Mouse (Mus musculus): ENCODE measurements around the gene Szrd1.

The Szrd1 gene

DNA sequence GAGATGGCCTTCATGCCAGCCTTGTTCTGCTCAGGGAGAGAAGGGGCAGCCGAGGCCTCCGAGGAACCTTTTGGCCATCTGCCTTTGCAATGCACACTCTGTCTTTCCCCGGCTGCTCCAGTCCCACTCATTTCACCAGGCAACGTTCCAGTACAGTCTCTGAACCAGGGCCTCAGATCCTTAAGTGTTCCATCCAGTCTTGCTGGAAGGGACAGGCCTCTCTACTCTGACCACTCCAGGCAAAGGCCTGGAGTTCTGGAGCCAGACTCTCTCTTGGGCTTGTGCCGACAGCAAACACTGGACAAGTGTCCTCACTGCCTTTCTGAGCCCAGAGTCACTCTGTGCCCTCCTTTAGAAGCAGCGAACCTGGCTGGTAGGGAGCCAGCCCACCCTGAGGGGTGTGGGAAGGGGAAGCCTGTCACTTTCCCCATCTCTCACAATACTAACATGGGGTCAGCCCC is 25.0 kb downstream of the Szrd1 start:
- peak; percentile 49 for DNase-seq (ENCODE audit: low spot score)

DNA sequence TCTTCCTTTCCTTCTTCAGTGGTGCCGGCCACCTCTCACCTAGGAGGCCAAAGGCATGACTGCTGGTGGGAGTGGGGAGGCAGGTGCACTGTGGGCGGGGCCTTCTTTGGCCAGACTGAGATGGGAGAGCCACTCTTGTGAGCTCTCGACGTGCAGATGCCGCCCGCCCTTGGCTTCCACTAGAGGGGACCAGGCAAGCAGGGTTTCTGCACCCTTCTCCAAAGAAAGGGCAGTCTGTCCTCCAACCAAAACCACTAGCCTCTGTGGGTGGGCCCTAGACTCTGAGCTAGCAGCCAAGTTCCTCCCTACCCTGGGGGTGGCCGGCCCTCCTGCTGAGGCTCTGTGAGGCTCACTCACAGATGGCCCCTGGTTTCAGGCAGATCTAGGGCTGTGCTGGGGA is 25.7 kb downstream of the Szrd1 start:
- DNase-seq (ENCODE audit: low spot score) = no peak

DNA sequence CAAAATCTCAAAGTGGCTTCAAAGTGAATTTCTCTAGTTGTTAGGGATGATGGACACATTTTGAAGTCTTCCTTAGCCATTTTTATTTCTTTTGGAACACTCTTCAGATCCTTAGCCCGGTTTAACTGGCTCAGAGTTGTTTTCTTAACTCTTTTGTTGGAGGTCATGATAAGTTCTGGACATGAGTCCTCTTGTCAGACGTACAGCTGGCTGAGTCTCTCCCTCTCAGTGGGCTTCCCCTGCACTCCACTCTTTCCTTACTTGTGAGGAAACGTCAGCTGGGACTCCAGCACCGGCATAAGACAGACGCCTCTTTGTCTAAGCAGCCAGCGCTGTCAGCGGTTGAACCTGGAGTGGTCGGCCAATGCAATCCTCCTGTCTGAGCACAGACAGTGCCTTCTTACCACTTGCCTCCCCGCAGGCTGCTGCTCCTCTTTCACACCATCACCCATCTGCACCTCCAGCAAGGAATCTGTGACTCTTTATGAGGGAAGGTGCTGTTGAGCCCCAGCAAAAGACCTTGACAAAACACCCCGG is 31.3 kb downstream of the Szrd1 start:
- no peak for DNase-seq (ENCODE audit: low spot score)

DNA sequence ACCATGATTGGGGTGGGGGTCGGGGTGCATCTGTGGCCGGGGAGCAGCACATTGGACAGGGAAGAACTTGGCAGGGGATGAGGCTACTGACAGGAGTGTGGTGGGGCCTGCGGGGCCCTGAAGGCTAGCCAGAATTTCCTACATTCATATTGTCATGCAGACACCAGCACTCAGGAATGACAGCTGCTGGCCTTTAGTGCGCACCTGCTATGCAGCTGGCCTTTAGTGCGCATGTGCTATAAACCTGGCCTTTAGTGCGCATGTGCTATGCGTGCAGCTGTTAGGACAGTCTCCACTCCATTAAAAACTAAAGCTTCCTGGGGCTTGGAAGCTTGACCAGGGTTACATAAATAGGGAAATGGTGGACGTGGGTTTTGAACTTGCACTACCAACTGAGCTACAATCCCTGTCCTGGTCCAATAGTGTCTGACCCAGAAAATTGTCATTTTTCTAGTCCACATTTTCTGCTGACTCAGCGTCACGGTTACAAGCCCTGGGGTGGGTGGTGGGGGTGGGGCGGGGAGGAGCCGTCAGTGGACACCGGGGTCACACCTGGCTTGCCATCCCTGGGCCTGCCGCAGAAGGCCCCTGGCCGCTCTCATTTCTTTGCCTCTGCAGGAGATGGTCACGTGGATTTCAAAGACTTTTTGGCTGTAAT is 32.9 kb downstream of the Szrd1 start:
- DNase-seq (ENCODE audit: low spot score) = no peak

DNA sequence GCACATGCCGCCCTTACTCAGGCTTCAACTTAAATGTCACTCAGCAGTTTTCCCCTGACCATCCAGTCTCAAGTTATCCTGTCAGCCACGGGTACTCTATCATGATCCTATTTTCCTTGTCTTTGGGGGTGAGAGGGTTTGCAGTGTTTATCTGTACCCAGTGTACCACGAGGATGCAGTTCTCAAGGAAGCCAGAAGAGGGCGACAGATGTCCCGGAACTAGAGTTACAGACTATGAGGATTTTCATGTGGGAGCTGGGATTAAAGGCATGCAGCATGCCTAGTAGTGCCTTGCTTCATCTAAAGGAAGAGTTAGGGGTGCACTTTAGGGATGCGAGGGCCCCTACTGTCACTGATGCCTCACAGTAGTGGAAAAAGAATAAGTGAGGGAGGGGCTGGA is 37.7 kb downstream of the Szrd1 start:
- no peak for DNase-seq (ENCODE audit: low spot score)

DNA sequence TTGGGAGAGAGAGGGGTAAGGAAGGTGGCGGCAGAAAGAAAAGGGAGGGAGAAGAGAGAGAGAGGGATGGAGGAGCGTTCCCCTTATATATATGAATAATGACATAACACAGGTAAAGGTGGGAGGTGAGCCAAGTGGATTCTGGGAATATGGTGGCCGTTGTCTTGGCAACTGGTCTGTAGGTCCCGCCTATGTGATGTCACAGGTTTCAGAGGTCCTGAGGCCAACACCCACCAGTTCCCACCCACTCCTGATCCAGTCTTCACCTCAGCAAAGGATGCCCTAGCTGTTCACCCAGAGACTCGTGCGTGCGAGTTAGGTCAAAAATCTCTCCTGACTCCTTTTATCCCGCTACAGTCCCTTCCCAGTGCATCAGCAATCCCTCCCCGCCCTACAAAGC is 38.3 kb downstream of the Szrd1 start:
- no peak for DNase-seq (ENCODE audit: low spot score)

DNA sequence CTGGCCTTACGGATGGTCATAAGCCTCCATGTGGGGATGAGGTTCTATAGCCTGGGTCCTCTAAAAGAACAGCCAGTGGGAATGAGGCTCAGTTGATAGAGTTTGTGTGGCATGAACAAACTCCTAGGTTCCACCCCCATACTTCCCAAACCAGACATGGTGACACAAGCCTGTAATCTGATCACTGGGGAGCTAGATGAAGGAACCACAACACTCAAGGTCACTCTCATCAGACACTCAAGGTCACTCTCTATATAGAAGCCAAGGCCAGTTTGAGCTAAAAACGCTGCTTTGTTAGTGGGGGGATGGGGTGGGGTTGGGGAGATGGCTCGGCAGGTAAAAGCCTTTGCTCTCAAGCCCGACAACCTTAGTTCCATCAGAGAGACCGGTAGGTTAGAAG is 39.6 kb downstream of the Szrd1 start:
- no peak for DNase-seq (ENCODE audit: low spot score)

DNA sequence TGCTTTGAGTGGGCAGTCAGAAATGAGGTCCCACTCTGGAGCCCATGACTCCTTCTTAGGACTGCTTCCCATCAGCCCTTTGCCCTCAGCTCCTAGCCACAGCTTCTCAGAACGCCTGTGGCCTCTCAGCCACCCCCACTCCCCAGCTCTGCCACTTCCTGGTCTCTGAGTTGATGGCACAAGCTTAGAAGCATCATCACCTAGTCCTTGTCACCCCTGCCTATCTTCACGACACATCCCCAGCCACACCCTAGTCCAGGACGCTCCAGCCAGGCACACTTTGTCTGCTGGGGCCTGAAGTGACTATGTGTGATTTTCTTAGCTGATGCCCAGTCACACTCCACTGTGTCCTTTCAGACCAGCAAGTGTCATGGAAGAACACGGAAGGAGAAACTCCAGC is 40.6 kb downstream of the Szrd1 start:
- DNase-seq (ENCODE audit: low spot score) = no peak

DNA sequence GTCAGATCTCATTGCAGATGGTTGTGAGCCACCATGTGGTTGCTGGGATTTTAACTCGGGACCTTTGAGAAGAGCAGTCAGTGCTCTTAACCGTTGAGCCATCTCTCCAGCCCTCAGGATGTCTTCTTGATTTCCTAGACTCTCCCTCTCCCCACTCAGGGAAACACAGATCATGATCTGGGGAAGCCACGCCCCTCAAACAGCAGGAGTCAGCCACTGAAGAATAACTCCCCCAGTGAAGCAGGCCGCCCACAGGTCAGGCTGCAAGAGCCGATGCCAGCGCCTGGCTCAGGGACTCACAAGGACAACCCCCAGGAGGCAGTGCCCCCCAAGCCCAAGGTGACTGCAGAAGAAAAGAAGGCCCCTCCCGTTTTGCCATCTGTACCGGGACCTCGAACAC is 42.9 kb downstream of the Szrd1 start:
- DNase-seq (ENCODE audit: low spot score) = no peak

DNA sequence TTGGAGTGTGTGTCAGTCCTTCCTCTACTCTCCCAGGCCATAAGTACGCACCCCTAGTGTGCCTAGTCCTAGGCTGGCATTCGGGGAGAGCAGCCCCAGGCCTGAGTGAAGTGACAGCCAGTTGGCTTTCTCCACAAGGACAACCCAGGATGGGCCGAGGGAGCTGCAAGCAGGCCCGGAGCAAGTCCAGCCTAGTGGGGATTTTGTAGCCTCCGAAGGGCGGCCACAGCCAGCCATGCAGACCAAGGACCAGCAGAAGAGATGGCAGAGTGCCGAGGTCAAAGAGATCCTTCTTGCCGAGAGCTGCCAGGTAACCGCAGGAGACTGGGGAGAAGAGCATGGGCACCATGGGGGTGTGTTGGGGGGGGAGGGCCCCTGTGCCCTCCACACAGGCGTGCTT is 44.6 kb downstream of the Szrd1 start:
- DNase-seq (ENCODE audit: low spot score) = no peak

DNA sequence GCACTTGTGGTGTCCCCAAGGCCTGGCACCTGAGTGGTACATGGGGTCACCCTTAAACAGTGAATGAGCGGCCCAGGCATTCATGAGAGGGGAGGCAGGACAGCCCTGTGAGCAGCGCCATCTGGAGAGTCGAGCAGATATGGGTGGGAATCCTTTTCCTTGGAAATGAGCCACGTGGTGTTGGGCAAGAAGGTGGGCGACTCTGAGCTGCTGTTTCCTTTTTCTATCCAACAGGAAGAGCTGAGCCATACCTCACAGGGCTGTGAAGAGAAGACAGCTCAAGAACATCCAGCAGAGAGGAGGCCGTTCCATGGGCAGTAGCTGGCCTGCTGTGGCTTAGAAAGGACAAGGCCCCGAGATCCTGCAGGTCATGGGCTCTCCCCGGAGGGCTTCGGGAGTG is 50.9 kb downstream of the Szrd1 start:
- no peak for DNase-seq (ENCODE audit: low spot score)

DNA sequence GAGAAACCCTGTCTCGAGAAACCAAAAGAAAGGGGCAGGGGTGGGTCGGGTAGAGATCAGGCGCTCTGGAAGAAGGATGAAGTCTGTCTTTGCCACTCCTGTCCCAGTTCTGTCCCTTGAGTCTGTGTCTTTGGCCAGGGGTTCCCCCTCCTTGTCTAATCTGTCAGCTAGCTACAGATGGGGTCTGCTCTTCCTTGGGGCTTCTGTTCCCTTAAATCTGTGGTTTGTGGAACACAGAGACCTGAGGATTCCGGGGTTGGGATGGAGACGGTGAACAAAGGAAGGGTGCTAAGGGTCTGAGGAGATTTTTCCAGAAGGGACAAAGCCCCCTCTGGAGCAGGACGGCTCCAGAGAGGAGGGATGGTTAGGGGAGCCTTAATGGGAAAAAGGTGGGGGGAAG is 51.5 kb downstream of the Szrd1 start, which contains the start of gene Spata21:
TSS of gene Spata21 (plus strand) at position 301 of the 400 bp plus-strand sequence.
- no peak for DNase-seq (ENCODE audit: low spot score)

DNA sequence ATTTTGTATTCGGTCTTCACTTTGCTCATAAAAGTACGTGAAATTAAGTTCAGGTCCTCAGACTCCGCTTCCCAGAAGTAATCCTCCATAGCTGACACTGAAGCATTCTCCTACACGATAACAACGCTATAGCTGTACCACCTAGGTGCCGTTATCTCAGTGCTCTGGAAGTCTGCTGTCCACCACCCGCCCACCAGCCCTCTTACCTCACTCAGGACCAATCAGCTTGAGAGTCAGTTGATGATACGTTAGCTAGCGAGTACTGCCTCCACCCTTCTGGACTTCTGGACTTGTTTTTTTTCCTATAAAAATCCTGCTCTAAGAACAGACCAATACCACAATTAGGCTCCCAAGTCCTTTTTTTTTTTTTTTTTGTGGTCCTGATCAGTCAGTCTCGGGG is 52.7 kb downstream of the Szrd1 start:
- no peak for DNase-seq (ENCODE audit: low spot score)

DNA sequence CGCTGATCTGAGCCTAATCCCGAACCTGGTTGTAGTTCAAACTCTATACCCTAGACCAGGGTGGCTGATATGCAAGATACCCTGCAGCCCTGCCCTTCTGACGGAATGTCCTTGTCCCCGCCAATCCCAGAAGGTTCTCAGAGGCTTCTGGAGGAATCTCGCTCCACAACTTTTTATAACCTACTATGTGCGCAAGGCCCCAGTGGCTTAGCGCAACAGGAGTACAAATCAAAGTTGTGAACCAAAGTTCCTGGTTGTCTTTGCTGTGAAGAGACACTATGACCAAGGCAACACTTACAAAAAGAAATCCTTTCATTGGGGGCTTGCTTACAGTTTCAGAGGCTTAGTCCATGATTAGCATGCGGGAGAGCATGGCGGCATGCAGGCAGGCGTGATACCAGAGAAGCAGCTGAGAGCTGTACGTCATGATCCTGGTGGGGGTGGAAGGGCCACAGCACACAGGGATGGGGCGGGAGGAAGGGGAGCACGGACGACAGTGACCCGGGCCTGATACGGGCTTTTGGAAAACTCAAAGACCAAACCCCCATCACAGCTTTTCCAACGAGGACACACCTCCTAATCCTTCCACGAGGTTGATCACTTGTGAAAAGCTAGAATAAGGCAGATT is 61.0 kb downstream of the Szrd1 start:
- no peak for DNase-seq (ENCODE audit: low spot score)

DNA sequence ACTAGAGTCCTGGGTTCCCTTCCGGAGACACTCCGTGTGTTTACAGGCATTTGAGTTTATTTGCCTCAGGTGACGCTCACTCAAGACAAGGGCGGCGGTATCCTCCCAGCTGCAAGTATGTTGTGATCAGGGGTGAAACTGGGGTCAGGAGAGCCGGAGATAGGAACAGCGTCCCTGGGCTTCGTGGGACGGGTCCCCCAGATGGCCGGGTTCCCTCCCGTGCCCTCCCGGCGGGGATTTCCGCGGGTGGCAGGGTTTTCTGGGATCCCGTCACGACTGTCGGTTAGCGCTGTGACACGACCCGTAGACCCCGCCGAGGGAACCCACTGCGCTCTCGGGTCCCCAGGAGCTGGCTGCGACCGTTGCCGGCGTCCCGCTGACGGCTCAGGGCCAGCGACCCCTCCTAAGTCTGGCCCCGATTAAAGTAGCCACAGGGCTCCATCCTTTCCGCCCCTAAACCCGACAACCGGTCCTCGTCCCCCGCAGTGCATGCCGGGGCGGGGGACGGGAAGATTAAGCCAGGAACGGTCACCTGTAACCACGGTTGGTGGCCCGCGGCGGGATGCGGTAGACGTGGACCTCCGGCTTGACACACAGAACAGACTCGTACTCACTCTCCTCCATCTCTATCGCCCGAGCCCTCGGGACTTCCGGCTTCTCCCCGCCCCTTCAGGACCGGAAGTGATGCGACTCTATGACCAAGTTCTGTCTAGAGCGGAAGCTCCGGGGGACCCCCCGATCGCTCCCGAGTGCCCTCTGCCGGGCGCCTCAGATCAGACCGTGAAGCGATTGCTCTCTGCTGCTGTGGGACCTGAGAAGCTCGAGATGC is 61.7 kb downstream of the Szrd1 start, which contains the start of gene Necap2:
TSS of gene Necap2 (minus strand) at position 677 of the 829 bp plus-strand sequence.
- DNase-seq (ENCODE audit: low spot score) = peak; percentile 94

DNA sequence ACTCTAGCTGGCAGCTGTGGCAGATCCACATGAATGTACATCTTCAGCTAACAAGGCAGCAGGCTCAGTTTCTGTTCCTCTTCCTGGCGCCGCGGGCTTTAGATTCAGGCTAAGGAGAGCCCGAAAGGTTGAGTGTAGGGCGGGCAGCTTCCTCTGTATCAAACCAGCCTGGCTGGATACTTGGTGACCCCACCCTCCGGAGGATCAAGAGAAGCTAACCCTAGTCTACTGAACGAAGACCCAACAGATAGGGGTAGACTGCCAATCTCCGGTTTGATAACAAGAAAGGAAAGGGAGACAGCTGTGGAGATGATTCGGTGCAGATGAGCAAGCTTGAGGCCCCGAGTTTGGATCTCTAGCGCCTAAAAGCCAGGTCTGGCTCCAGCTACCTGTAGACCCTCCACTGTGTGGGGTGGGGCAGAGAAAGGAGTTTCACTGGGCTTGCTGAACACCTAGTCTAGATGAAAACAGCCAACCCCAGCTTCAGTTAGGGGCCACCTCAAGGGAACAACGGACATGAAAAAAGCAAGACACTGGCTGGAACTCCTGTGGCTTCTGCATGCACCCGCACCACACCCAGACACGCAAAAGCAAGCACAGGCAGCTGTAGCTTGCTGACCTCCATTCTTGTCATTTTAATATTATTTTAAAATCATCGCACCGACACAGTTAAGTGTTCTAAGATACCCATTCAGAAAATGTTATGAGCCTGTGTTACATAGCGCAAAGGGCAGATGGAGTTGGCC is 62.6 kb downstream of the Szrd1 start:
- no peak for DNase-seq (ENCODE audit: low spot score)

DNA sequence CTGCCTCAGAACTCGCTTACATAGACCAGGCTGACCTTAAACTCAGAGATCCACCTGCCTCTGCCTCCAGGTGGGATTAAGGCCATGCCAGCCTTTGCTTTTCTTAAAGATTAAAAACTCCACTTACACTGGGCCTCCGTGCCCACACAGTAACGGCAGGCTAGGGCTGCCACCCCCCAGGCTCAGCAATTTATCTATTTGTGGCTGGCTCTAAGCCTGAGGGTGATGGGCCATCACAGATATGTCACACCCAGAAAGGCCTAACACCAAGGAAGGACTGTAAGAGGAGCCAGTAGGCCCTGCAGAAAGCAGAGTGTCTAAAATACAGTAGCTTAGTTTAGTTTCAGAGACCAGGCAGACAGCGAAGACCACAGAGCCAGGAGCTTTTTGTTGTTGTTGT is 65.5 kb downstream of the Szrd1 start:
- no peak for DNase-seq (ENCODE audit: low spot score)

DNA sequence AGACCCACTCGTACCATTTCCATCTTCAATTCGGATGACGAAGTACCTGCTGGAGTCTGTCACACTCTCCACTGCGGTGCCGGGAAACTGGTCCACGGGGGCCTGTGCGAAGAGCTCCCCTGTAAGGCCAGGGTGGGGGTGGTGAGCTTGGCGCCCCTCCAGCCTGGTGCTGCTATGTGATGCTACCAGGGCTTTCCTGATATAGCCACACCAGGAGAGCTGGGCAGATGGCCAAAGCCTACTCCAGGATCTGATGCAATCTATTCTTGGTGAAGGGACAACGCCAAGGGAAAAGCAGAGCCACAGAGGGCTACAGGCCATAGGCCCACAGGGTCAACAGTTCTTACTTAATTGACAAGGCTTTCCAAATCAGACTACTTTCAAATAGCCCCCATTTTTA is 65.9 kb downstream of the Szrd1 start:
- peak; percentile 72 for DNase-seq (ENCODE audit: low spot score)

DNA sequence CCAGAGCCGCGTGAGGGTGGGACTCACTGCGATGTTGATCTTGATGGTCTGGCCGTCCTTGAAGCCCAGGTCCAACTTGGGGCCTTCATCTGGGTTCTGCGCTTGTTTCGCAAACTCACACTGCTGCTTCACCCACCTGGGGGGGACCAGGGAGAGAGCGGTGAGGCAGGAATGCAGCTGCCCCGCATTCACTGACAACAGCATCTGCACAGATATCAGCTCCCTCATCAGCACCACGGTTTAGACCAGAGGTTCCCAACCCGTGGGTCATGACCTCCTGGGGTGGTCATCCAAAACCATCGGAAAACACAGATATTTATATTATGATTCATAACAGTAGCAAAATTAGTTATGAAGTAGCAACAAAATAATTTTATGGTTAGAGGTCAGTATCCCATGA is 67.1 kb downstream of the Szrd1 start:
- DNase-seq (ENCODE audit: low spot score) = no peak

DNA sequence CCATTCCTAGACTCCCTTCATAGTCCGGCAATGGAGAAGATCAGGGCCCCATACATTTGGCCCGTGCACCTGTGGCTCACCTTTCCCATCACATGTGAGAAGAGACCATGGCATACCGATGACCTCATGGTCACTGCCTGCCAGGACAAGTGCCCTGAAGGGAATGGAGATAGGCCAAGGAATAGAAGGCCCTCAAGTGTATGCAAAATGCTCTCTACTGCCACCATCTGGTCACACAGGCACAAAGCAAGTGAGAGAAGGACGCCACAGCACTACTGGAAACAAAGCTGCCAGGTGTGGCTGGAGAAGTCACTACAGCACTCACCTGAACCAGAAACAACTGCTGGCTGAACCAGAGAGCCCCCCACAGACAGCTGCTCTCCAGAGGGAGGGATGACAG is 69.8 kb downstream of the Szrd1 start:
- DNase-seq (ENCODE audit: low spot score) = no peak

DNA sequence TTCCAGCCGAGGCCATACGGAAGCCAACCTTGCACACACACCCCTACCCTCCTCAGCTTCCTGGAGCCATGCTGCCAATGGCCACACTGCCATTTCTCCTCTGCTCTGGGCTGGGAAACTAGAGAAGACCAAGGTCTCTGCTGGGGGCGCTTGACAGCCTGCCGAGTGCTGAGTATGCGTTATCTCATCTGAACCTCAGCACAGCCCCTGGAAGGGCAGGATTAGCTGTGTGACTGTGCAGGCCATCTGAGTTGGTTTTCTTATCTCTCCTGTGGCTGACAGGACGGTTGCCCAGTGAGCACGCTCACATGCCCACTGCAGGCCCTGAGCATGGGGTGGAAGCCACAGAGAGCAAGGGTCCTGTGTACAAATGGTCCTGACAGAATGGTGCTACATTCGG is 70.9 kb downstream of the Szrd1 start:
- DNase-seq (ENCODE audit: low spot score) = no peak

DNA sequence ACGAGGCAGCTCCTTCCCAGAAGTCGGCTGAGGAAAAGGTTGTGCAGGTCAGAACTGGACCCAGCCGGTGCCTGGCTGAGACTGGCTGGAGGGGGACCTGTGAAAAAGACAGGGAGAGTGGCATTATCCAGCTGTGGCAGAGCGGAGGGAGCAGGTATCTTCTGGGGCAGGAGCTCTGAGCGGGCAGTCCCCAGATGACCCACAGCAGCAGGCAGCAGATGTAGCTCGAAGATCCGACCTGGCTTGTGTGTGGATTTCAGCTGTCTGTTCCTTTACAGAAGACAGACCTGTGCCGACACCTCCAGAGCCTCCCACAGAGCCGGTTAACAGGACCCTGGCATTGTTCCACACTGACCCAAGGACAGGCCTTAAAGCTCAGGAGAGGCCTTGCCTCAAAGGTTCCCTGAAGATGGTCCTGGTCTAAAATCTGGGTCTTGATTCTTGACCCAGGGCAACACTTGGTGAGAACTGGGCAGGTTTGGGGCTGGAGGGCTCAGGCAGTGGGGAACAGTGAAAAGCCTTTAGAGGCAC is 72.0 kb downstream of the Szrd1 start:
- no peak for DNase-seq (ENCODE audit: low spot score)
